Mouse (Mus musculus) Patski (cell line): ENCODE results near the gene Bnc2. TPM values are rescaled to one million over a fixed set of nuclear protein-coding genes. Genes with fewer than 3 reads are reported as not detected.

Experiments used
- ATAC-seq: fragments of 100-300 bp; one replicate; pipeline ENCODE4 v1.8.0; 2021
- CTCF ChIA-PET: fragments of 350-600 bp; sonication (Branson Sonifier 250); formaldehyde crosslinking; loops from one replicate; lab custom pipeline; 2022; ENCODE audit warnings: inconsistent platforms; lab: Charles Lee
- POLR2A ChIA-PET: fragments of 350-600 bp; sonication (Branson Sonifier 250); formaldehyde crosslinking; loops from one replicate; lab custom pipeline; 2022; ENCODE audit warnings: antibody characterized with exemption, inconsistent platforms; lab: Charles Lee
- DNase-seq: peaks from one replicate; pipeline ENCODE4 v3.0.0-alpha.2; 2011; ENCODE audit warnings: low read depth, low spot score
- H3K27me3 ChIP-seq: fragments of 371-371 bp; one replicate; pipeline ENCODE4 v1.5.1; 2021
- CTCF ChIP-seq: fragments of 100-300 bp; IDR thresholded peaks from one replicate; pipeline ENCODE4 v1.5.1; 2021
- in situ Hi-C: fragments of 300-500 bp; cut with MboI; formaldehyde crosslinking; loops from 3 replicates; pipeline ENCODE4 v1.11.1; 2018; ENCODE audit warnings: low pct_unique_long_range_greater_than_20kb, mixed read lengths
- polyA plus RNA-seq: library from polyadenylated mRNA; unstranded; gene quantifications from one replicate; pipeline ENCODE4 v1.2.3, GENCODE M21; 2021

Bnc2 gene
- polyA plus RNA-seq, 1 experiment from 2014 or later: 19.3 TPM

DNA sequence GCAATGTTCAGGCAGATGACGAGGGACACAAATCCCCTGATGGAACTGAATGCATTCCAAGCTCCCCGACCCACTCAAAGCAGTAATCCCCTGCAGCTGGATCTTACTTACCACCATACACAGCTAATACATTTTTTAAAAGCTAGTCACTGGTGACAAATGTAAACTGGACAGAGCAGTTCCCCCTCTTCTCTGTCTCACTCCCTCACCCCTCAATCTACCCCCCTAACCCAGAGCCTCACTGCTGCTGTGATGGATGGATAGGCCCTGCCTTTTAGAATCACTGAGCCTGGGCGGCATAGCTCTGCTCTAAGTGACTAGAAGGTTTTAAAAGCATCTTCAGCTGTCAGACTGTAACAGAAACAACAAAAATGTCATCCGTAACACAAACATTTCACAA, 40.3 kb downstream of the Bnc2 start:
- DNase-seq (no peak), ATAC-seq (peak; percentile 71)
- TF ChIP-seq CTCF: no peak
- ChIA-PET CTCF (interaction anchor here (1.2 to 1.4 kb wide), 2 partner anchors 9 to 88 kb away, joined by 3 to 4 read pairs; no protein-coding TSS in a partner anchor), POLR2A (interaction anchor here (0.7 to 1.6 kb wide), 6 partner anchors 13 to 88 kb away, joined by 3 to 5 read pairs (median 4); partner anchors contain the start of gene Bnc2)
- H3K27me3 ChIP-seq: no peaks in the 10 kb centered on the region
- in situ Hi-C loops: no loop called here

DNA sequence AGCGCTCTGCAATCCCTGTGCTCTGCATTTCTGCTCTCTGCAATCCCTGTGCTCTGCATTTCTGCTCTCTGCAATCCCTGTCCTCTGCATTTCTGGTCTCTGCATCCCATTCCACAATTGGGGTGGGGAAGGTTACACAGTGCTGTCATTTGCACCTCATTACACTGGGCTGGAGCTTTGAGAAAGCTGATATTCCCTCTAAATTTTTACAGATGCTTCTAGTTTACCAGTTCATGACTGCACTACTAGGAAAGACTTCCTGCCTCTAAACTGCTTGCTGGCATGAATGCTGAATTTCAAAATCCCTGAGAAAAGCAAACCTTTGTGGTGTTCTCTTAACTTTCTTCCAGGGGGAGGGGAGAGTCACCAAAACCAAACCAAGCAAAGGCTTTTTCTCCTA, 41.1 kb downstream of the Bnc2 start:
- CTCF ChIA-PET: interaction anchor here (1.2 to 1.4 kb wide), 2 partner anchors 9 to 87 kb away, joined by 3 to 4 read pairs; no protein-coding TSS in a partner anchor
- DNase-seq (no peak), ATAC-seq (peak; percentile 3)
- H3K27me3 ChIP-seq: no peaks in the 10 kb centered on the region
- no peak for TF ChIP-seq CTCF
- POLR2A ChIA-PET: interaction anchor here (1.3 kb wide), 1 partner anchor 23 kb away, joined by 3 read pairs; no protein-coding TSS in a partner anchor
- in situ Hi-C loops: no loop called here

DNA sequence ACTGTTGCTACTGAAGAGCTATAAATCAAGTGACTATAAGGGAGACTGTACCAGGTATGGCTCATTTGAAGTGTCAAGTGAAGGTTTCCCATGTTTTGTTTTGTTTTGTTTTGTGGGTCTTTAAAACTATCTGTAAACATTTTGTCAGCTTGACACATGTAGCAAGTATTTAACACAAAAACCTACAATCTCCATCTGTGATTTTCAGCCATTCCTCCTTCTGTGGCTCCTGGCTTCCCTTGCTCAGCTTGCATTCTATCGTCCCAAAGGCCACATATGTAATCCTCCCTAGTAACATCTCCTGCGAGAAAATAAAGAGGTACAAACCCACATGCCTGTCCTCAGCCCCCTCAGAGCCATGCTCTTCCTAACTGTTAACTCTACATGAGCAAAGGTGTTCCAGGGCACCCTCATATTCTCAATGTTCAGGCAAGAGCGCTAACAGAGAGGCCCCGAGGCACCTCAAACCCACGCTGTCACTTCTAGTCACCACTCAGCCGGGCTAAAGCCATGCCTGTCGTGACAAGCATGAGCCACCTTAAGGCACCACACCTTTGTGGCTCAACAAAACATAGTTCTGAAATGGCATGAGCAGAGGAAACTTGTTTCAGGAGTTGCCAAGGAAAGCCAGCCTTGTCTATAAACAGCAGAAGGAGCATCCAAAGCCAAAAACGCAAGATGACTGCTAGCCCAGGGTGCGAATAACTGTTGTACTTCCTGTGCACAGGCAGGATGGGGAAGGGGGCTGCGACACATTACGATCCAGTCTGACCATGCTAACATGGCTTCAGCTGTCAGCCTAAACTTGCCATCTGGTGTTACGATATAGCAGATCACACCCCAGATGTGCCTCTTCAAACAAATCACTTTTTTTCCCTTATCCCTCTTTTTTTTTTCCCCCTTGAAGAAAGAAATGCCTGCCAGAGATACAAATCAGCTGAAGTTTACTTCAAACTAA, 42.0 kb downstream of the Bnc2 start:
- ATAC-seq (no peak), DNase-seq (no peak)
- TF ChIP-seq CTCF: no peak
- ChIA-PET CTCF (interaction anchor here (1.0 to 1.4 kb wide), 2 partner anchors 10 to 11 kb away, joined by 3 to 4 read pairs; no protein-coding TSS in a partner anchor), POLR2A (no interaction called here)
- H3K27me3 ChIP-seq: no peaks in the 10 kb centered on the region
- in situ Hi-C loops: no loop called here

DNA sequence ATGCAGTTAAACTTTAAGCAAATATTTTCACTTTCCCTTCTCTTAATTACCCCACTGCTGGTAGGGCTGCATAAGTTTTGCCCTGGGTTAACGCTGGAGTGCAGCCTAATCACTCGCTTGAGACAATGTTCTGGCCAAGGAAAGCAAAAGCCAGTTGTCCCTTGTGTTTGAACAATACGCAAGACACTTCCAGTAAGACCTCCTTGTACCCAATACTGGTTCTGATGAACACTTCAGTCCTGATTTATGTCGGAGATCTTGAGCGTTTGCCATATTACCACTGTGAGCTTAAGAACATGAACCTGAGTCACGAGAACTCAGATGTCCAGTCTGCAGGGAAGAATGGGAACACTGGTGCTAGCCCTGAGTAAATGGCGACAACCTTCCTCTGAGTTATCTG, 47.5 kb downstream of the Bnc2 start:
- no peak for TF ChIP-seq CTCF
- POLR2A ChIA-PET: no interaction called here
- CTCF ChIA-PET: interaction anchor here (0.6 kb wide), 1 partner anchor 9 kb away, joined by 4 read pairs; no protein-coding TSS in a partner anchor
- in situ Hi-C loops: no loop called here
- no peaks in the 10 kb centered on the region for H3K27me3 ChIP-seq
- DNase-seq (no peak), ATAC-seq (no peak)

DNA sequence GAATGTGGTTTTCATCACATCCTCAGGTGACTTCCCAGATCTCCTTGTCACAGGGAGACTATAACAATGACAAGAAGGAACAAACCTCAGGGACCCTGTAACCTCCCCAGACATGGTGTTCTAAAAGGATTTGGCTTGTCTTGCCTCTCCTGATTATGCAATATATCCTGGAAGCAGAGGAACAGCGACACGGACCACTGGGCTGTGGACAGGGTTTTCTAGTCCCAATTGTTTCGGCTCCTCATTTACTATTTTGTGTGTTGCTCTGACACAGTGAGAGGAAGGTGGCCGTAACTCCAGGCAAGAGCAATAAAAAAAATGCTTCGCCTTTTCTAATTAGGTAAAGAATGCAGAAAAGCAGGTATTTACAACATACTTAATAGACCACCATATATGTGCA, 51.8 kb downstream of the Bnc2 start:
- H3K27me3 ChIP-seq: no peaks in the 10 kb centered on the region
- in situ Hi-C loops: no loop called here
- ChIA-PET POLR2A (no interaction called here), CTCF (no interaction called here)
- ATAC-seq (peak; percentile 51), DNase-seq (no peak)
- no peak for TF ChIP-seq CTCF

DNA sequence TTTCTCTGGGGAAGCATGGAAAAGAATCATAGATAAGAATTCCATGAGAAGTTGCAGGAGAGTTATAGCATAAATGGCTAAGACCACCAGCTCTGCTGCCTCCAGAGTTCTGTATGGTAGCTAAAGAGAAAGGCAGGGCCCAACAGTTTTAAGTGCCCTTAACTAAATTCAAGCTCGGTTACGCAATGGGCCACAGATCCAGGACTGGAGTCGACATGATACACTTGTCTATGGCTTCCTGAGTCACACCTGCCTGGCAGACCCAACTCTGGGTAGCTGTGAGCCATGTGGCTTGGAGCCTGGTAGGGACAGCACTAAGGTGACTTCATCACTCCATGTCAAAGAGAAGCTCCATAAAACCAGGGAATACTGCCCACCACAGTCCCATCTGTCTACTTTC, 53.3 kb downstream of the Bnc2 start:
- in situ Hi-C loops: no loop called here
- TF ChIP-seq CTCF: no peak
- CTCF ChIA-PET: interaction anchor here (0.7 to 1.3 kb wide), 3 partner anchors 10 to 54 kb away, joined by 3 to 4 read pairs (median 3); partner anchors contain the start of gene Bnc2
- DNase-seq: no peak
- POLR2A ChIA-PET: interaction anchor here (1.1 kb wide), 1 partner anchor 13 kb away, joined by 5 read pairs; no protein-coding TSS in a partner anchor
- no peaks in the 10 kb centered on the region for H3K27me3 ChIP-seq
- ATAC-seq: no peak

DNA sequence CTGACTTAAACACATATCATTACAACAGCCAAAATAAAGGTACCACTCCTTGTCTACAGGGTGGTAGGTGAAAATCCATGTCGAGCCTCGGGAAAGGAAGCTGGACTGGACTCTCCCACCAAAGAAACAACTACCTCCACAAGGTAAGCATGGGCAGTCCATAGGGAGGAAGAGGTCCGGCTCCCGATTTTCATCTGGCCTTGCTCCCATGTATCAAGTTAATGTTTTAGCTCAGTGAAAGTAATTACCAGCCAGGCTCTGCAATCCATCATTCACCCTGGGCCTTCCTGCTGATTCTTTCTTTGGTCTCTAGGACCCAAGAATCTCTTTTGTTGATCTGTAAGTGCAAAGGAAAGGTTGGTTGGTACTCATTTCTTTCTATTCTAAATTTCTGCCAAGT, 65.2 kb downstream of the Bnc2 start:
- POLR2A ChIA-PET: no interaction called here
- TF ChIP-seq CTCF: no peak
- DNase-seq: no peak
- no peak for ATAC-seq
- CTCF ChIA-PET: interaction anchor here (1.3 to 1.5 kb wide), 2 partner anchors 11 to 17 kb away, joined by 3 read pairs; no protein-coding TSS in a partner anchor
- in situ Hi-C loops: no loop called here
- no peaks in the 10 kb centered on the region for H3K27me3 ChIP-seq

DNA sequence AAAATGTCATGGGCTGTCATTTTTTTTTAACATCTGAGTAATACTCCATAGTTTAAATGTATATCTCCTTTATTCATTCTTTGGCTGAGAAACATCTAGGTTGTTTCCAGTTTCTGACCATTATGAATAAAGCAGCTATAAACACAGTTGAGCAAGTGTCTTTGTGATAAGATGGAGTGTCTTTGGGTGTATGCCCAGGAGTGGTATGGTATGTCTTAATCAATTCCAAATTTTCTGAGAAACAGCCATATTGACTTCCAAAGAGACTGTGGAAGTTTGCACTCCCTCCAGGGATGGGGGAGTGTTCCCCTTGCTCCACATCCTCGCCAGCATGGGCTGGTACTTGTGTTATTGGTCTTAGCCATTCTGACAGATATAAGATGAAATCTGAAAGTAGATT, 70.6 kb downstream of the Bnc2 start:
- CTCF ChIA-PET: no interaction called here
- POLR2A ChIA-PET: no interaction called here
- no peak for TF ChIP-seq CTCF
- no peak for DNase-seq
- ATAC-seq: no peak
- no peaks in the 10 kb centered on the region for H3K27me3 ChIP-seq
- in situ Hi-C loops: no loop called here

DNA sequence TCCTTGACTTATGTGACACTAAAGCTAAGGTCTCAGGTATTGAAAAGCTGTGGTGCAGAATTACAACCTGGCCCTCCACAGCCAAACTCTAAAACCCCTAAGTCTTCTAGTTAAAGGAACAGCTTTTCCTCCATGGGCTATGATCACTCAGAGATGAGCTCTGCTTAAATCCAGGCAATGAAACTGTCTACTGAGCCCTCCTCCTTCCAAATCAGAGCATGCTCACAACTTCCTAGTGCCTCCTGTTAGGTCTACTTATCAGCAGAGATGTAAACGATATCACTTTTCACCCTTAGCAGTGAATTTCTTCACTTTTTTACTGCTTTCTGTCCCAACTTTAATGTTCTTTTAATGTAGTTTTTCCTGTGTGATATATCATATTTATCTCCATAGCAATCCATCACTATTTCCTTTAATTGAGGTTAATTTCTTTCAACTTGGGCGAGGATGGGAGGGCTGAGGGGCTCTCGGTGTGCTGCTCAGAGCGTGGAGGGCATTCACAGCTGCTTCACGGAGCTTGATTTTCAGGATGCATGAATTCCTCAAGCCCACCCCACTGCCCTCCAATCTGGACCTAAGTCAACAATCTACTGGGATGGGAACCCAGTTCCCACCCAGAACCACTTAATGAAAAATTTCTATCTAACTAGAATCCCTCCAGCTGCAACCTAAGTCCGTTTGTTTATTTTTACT, 94.7 kb downstream of the Bnc2 start:
- H3K27me3 ChIP-seq: no peaks in the 10 kb centered on the region
- no peak for ATAC-seq
- ChIA-PET POLR2A (no interaction called here), CTCF (interaction anchor here (1.6 kb wide), 1 partner anchor 19 kb away, joined by 3 read pairs; no protein-coding TSS in a partner anchor)
- in situ Hi-C loops: no loop called here
- no peak for DNase-seq
- no peak for TF ChIP-seq CTCF

DNA sequence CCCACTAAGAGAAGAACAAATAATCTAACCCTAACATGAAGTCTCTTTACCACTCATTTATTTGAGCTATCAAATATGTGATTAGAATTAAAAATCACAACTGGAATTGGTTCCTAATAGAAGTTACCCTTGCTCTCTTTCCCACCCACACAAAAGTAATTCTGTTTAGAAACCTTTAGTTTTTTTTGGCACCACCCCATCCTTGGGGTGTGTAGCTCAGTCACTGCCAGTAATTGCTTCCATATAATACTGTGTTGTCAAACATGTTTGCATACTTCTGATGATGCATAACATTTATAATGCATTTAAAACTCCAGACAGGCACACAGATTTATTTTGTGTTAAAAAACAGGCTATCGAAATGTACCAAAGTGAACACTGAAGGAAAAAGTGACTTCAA, 96.8 kb downstream of the Bnc2 start:
- DNase-seq (no peak), ATAC-seq (no peak)
- ChIA-PET CTCF (no interaction called here), POLR2A (interaction anchor here (0.6 kb wide), 1 partner anchor 1053 kb away, joined by 3 read pairs; the partner anchor contains the start of gene Ccdc171)
- no peak for TF ChIP-seq CTCF
- H3K27me3 ChIP-seq: no peaks in the 10 kb centered on the region
- in situ Hi-C loops: no loop called here
